Mouse (Mus musculus): ENCODE results near the gene Naa15.

DNA sequence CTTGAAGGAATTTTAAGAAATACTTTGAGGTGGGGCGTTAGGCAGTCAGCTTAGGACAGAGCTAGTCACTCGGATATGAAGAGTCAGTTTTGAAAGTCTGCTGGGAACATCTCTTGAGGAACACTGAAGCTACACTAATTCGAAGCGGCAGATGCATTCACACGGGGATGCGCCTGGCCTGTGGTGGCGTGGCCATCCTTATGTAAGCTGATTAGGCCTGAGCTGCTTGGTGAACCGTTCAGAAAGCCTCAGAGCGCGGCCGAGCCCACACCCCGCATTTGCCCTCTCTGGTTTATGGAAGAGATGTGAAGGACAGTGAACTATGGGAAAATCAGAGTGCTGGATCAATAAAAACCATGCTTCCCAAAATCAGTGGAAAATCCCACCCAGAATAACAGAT lies 31.5 kb upstream of the Naa15 start:
- no peak for TF ChIP-seq POLR2A (IDR thresholded peaks at IDR 0.05; ENCODE audit: borderline replicate concordance, low read depth, low read length)
- no peak for TF ChIP-seq CTCF (IDR thresholded peaks at IDR 0.05; ENCODE audit: low read depth, low read length)

All from bone marrow macrophage, adult 2 months (primary cell).